Mouse (Mus musculus) common myeloid progenitor, adult 5-6 weeks (primary cell): Measurements from ENCODE around the gene Selenbp2. TPM values are rescaled to one million over a fixed set of nuclear protein-coding genes. Genes with fewer than 3 reads are reported as not detected.
"Not testable (repeated sequence)": the region's sequence is repeated elsewhere in the genome, so short reads cannot be mapped to it uniquely, and the experiment has no call there.

Experiments used
- ATAC-seq: replicated peaks from 2 replicates; pipeline ENCODE4 v1.8.0; 2016; ENCODE audit warnings: low read depth, mild to moderate bottlenecking, moderate TSS enrichment, inconsistent platforms; ENCODE audit not compliant: poor library complexity, severe bottlenecking
- total RNA-seq: library from RNA; stranded (forward); fragments of 200-1000, 187-1606 nt; gene quantifications from 2 replicates; pipeline ENCODE4 v1.2.3, GENCODE M21; 2017

The Selenbp2 gene
- total RNA-seq: 0.05 TPM in 1 of 2 replicates, not detected in the other

DNA sequence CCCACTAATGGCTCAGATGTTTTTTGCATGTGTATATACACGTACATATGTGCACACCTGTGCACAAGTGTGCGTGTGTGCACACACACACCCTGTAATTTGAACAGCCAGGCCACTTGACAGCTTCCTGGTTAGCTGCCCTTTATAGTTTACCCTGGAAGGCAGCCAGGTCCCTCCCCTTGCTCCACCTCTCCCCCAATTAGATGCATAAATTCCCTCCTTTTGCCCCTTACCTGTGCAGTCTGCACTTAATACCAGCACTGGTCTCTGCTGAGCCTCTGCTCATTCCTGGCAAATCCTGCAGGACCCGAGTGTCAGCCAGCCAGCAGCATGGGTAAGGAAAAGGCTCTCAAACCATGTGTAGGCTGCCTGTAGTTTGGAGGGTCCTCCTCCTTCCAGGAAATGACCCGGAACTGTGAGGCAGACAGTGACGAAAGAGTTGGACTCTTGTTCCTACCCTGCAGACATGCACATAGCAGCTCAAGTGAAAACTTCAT is at the start of gene Selenbp2:
Gene Selenbp2 (plus strand): TSS at position 228 of the 497 bp plus-strand sequence.
- ATAC-seq: 0 out of 2 replicates have a peak, but pooled peaks have one; percentile 27

DNA sequence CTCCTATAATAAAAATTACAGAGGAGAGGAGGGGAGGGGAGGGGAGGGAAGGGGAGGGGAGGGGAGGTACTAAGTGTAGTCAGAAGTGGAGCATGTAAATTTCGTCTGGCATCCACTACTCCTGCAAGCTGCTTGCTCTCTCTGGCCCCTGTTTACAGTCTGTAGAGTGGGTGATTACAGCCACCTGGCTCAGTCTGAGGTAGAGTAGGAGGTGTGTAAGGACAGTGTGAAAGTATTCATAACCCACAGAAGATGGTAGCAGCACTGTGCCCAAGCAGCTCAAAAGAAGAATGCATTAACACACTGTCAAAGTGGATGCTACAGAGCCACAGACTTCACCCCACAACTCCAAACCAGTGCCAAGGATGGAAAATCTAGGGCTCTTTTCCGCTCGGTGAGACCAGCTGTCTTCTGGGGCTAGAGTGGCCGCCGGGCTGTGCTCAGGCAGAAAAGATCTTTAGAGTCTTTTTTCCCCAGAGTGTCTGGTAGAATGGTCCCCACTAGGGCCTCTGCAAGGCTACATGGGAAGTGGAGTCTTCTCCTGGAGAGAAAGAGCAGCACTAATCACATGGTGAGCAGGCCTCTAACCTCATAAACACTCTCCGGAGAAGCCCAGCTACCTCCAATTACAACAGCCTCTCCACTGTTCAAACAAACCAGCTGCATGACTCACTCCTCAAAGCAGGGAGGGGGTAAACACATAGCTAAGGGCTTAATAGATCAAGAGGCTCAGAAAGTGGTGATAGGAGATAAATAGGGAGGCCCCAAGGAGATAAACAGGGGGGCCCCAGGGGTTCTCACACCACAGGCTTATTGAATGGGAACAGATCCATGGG is 44.4 kb upstream of the Selenbp2 start:
- ATAC-seq: no peak

DNA sequence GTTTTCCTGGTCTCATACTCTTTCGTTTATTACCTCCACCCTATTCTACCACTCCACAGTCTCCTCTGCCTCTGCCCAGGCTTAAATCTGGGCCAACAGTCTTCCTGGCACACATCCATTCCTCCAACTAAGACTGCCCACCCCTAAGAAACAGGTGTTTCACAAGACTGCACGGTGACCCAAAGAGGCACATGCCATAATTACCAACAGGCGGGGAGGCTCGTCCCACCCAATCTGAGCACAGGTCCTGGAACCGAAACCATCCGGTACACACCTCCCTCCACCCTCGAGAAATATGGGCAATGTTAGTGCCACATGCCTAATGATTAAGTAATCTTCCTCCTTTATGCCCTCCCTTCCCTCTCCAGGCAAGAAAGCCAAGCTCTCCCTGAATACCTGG is 42.9 kb upstream of the Selenbp2 start:
- no peak for ATAC-seq

DNA sequence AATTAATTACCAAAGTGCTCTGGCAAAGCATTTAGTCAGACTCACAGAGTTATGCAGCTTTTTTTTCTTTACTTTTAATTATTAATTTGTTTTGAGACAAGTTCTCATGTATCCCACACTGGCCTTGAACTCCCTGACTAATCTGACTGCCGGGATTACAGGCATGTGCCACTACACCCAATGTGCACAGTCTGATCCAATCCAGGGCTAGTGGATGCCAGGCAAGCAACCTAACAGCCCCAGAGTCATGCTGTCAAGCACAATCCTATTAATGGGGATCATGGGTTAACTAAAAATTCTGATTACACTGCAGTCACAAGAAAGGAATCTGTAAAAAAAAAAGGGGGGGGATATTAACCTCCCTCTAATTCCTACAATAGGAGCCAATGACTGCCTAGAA is 39.4 kb upstream of the Selenbp2 start:
- not testable (repeated sequence) for ATAC-seq

DNA sequence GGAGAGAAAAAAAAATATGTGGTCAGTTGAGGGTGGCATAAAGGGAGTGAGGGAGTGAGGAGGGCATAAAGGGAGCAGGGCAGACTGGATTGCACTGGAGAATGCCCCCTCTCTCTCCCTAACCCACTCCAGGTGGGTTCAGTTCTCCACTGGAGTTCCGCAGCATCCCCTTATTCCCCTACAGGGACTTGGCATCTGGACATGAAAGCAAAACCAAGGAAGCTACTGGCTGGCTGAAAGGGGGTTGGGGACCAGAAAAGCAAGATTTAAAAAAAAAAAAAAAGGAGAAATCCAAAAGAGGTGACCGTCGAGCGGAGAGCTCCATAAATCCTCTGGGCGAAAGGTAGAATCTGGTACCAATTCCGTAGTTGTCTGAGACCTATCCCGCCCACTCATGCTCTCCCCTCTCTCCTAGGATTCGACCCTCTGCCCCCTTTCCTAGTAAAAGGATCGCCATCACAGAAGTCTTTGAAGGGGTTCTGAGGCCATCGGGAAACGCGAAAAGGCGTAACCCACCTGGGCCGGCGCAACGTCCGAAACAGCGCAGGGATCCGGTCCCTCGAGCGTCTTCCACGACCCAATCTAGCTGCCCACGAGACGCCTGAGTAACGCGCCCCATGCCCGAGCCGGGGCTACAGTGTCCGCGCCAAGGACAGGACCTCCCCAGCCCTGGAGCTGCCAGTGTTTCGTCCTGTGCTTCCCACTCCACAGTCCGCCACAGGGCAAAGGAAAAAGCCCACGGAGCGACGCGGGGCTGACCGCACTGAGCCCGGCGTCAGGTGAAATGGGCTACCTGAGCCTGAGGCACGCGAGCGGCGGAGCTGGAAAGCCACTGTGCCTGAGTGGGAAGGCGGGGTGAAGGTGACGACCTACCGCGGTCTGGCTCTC is 35.3 kb upstream of the Selenbp2 start:
- peak; percentile 27 for ATAC-seq

DNA sequence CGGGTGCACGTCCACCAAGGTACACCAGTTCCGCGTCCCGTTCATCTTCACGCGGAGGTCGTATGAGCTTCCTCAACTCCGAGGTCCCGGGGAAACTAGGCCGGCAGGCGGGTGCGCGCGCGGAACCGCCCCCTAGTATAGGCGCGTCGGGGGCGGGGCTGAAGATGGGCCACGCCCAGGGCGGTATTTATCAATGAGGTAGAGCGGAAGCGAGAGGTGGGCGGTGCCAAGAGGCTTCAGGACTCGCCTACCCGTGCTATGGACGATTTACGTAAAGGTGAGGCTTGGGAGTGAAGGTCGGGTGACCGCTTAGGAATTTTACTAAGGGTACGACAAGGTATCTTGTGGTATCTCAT is 34.6 kb upstream of the Selenbp2 start, which contains the start of gene Tuft1:
Gene Tuft1 (minus strand): TSS at position 133 of the 356 bp plus-strand sequence.
- ATAC-seq: peak; percentile 93

DNA sequence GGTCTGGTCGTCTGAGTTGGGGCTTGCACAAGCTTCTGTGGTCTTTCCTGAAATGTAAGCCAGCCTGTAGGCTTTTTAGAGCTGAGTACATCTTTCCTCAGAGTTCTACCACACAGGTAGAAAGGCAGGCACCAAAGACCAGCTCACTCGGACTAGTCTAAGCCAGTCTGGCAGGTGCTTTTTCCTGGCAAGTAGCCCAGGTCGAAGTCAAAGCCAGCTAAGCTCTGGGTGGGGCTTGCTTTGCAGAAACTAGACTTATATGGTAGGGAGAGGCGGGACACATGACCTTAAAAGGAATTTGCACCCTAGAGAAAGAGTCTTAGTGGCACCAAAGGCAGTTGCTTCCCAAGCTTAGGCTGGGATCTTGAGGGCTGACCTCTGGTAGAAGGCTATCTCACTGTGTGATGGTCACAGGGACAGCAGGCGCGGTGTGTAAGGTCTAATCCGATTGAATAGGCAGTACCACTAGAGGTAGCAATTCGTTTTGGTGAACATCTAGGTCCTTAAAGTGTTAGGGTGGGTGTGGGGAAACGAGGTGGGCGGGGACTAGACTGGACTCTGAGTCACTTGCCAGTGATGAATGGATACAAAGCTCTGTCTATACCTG is 34.1 kb upstream of the Selenbp2 start:
- ATAC-seq: peak; percentile 50

DNA sequence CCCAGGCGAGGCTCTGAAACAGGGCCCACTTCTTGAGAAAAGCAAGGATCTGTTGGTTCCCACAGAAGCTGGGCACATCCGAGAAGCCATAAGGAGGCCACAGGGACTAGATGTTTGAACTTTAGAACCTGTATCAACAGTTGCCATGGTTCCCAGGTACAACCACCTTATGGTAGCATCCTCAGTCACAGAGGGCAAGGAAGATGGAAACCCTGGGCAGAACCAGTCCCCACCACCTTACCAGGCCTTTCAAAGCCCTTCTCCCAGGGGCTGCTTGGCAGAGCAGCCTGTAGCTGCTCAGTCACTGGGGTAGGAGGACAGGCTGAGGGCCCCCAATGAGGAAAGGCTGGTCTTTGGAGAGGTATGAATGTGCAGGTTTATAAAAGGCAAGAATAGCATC is 32.5 kb upstream of the Selenbp2 start:
- not testable (repeated sequence) for ATAC-seq

DNA sequence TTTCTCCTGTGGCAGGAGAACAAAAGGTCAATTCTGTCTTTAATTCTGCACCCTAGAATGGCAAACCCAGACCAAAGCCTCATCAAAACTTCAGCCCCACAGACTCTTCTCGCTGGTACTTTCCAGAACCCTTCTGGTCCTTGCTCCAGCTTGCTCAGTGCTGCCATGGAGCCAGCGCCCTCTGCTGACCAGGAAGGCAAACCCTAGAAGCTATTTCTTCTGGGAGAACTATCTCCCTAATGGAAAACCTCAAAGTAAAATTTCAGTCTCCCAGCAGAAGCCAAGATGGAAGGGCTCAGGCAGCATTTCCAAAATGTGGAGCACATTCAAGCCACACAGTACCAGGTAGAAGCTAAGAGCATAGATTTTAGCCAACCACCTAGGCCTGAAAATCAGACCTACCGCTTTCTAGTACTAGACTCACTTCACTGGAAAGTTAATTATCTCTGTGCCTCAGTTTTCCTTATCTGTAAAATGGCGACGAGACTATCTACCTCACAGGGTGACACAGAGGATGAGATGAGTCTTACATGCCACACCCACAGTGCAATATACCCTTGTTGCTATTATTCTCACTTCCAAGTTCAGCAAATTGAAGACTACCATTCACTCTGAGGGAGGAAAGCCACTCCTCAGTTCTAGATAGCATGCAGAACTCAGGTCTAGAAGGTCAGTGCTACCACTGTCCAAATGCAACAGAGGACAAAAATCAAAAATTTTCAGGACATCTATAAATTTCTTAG is 28.1 kb upstream of the Selenbp2 start:
- ATAC-seq: peak; percentile 66; the same call in 1 of the 2 replicates

DNA sequence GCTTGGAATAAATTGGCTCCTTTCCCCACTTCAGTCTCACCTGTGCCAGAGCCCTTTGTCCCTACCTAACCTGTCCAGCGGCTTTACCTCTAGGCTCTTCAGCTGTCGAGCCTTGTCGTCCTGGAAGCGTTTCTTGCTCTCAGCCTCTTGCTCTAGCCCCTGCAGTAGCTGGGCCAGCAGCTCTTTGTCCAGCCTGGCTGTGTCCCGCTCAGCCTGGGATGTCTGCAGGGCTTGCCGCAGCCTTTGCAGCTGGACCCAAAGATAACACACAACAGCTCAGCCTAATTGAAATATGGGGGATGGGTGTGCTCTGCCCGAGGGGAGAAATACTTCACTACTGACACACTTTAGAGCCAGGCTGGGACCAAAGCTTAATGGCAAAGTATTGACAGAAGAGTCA is 27.5 kb upstream of the Selenbp2 start:
- ATAC-seq: peak; percentile 40; the same call in 1 of the 2 replicates

DNA sequence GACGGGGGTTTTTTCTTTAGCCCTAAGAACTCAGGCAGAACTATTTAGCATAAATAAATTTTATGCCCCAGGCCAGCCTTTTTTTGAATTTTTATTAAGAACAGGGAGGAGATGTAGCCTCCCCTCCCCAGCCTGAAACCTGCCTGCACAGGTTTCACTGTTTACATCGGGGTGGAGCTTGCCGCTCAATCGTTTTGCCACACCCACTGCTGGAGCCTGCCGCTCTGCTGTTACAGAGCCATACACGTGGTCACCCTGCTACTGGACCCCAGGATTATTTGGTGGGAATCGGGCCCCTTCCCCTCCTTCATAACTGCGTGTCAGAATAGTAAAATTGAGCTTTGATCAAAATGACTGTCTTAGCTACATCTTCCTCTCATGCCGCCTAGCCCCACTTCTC is 18.3 kb upstream of the Selenbp2 start:
- not testable (repeated sequence) for ATAC-seq

DNA sequence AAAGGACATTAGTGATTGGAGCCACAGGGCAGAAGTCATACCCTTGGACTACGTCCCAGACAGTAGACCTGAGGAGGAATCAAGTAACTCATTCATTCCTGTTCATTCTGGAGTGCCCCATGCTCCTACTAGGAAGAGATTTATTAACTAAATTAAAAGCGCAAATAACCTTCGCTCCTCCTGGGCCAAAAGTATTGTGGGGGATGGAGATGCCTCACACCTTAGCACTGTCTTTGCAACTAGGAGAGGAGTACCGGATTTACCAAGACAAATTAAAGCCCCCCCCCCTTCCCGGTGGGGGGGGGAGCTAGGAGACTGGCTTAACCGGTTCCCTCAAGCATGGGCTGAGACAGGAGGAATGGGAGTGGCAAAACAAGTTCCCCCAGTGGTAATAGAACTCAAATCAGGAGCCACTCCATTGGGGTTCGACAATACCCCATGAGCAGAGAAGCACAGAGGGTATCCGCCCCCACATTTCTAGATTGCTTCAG is 14.0 kb upstream of the Selenbp2 start:
- ATAC-seq: no peak

DNA sequence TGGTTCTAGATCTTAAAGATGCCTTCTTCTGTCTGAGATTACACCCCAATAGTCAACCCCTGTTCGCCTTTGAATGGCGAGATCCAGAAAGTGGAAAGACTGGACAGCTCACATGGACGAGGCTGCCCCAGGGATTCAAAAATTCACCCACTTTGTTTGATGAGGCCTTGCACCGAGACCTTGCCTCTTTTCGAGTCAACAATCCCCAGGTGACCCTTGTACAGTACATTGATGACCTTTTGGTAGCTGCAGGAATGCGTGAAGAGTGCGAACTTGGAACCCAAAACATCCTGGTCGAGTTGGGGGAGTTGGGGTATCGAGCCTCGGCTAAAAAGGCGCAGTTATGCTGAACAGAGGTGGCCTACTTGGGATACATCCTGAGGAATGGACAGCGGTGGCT is 13.3 kb upstream of the Selenbp2 start:
- ATAC-seq: not testable (repeated sequence)

DNA sequence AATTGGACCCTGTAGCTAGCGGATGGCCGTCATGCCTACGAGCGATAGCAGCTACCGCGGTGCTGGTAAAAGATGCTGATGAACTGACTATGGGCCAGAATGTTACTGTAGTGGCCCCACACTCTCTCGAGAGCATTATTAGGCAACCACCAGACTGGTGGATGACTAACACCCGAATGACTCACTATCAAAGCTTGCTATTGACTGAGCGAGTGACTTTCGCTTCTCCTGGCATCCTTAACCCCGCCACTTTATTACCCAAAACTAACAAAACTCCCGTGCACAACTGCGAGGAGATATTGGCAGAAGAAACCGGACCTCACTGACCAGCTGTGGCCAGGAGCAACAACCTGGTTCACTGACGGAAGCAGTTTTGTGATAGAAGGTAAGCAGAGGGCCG is 12.6 kb upstream of the Selenbp2 start:
- no peak for ATAC-seq

DNA sequence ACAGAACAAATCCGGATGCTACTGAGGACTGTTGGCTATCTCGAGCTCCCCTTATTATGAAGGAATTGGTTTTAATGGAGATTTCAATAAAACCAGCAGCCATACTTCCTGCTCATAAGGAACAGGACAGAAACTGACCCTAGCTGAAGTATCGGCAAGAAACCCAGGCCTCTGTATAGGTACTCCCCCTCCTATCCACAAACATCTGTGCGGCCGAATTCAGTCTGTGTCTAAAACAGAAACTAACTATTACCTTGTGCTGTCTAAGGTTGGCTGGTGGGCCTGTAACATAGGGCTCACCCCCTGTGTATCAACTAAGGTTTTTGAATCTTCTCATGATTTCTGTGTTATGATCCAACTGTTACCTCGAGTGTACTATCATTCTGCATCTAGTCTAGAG is 9.7 kb upstream of the Selenbp2 start:
- ATAC-seq: no peak

DNA sequence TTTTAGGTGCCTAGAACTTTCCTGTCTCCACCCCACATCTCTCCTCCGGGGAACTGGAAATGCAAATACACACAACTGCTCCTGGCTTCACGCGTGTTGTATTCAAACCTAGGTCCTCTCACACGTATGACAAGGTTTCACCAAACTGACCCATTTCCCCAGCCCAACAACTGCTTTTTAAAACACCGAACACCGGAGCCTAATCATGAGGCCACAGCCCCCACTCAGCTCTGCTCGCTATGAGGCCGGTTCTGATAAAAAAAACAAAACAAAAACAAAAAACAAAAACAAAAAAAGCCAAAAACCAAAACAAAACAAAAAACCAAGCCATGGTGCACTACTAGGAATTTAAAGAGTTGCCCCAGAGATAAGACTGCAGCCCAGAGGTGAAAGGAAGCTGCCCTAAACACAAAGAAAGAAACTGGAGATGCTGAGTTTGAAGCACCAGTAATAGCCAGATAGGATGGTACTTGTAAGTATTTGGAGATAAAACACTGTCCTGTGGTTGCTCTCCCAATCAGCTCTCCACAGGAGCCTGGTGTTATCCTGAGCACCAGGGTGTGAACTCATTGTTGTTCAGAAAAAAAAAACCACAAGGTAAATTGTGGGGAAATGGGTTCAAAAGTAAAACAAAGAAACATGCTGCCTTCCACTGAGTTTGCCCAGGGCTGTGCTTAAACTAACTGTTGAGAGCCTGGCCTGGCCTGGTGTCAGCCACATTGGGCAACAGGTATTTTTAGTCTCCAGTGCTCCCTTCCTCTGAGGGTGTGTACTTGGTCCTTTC is 7.2 kb upstream of the Selenbp2 start:
- ATAC-seq: peak; percentile 89

DNA sequence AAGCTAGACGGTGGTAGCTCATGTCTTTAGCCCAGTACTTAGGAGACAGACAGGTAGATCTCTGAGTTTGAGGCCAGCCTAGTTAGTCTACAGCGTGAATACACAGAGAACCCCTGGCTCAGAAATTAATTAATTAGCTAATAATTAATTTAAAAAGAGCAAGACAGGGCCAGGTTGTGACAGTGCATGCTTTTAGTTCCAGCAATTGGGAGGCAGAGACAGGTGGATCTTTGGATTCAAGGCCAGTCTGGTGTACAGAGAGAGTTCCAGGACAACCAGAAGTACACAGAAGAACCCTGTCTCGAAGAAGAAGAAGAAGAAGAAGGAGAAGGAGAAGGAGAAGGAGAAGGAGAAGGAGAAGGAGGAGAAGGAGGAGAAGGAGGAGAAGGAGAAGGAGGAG is 4.7 kb upstream of the Selenbp2 start:
- not testable (repeated sequence) for ATAC-seq

DNA sequence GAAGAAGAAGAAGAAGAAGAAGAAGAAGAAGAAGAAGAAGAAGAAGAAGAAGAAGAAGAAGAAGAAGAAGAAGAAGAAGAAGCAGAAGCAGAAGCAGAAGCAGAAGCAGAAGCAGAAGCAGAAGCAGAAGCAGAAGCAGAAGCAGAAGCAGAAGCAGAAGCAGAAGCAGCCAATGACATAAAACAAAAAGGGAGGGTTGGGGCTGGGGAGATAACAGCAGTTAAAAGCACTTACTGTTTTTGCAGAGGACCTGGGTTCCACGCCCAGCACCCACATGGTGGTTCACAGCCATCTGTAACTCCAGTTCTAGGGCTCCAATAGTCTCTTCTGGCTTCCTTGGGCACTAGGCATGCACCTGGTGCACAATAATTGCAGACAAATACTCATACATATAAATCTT is 4.2 kb upstream of the Selenbp2 start:
- ATAC-seq: not testable (repeated sequence)

DNA sequence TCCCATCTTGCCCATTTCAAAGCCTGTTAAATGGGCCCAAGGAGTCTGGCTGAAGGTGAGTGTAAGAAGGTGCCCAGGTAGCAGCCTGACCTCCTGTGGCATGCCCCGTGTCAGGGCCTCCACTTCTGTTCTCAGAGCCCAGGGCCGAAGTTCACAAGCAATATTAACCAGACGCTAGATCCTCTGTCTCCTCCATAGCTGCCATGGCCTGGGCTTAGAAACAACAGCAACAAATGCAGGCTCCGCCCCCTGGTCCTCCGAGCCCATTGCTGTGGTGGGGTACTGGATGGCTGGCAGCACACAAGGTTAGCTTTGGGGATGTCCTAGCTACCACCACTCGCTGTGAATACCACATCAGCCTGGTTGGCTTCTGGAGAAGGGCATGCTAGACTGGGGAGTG is 3.2 kb upstream of the Selenbp2 start:
- not testable (repeated sequence) for ATAC-seq
